Mouse (Mus musculus) spleen, postnatal 10 days (tissue): ENCODE results near the gene Hfe2.

Source experiments
- DNase-seq, 2 experiments: peaks; one replicate each; pipeline ENCODE4 v3.0.0; 2021 to 2022; ENCODE audit warnings: low spot score in 2 of 2

The Hfe2 gene

GRCm38 (mm10) chr3:96558668-96559196 lies 33.8 kb downstream of the Hfe2 start:
- DNase-seq, result no peak

DNA sequence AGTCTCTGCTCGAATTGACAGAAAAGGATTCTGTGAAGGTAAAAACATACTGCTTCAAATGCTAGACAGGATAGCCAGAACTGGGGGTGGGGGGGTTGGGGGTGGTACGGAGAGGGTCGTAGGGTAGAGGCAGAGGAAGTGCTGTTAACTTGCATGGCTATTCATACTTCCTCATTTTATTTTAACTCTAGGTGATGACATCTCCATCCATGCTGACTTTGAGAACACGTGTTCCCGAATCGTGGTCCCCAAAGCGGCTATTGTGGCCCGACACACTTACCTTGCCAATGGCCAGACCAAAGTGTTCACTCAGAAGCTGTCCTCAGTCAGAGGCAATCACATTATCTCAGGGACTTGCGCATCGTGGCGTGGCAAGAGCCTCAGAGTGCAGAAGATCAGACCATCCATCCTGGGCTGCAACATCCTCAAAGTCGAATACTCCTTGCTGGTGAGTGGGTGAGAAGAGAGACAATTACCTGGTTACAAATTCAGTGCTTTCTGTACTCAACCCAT lies 34.5 kb downstream of the Hfe2 start:
- DNase-seq, result peak in 1 of 2 experiments; percentile 47

GRCm38 (mm10) chr3:96559911-96560850 lies 35.2 kb downstream of the Hfe2 start:
- DNase-seq, result no peak

GRCm38 (mm10) chr3:96560881-96561668 lies 36.1 kb downstream of the Hfe2 start:
- no peak for DNase-seq

DNA sequence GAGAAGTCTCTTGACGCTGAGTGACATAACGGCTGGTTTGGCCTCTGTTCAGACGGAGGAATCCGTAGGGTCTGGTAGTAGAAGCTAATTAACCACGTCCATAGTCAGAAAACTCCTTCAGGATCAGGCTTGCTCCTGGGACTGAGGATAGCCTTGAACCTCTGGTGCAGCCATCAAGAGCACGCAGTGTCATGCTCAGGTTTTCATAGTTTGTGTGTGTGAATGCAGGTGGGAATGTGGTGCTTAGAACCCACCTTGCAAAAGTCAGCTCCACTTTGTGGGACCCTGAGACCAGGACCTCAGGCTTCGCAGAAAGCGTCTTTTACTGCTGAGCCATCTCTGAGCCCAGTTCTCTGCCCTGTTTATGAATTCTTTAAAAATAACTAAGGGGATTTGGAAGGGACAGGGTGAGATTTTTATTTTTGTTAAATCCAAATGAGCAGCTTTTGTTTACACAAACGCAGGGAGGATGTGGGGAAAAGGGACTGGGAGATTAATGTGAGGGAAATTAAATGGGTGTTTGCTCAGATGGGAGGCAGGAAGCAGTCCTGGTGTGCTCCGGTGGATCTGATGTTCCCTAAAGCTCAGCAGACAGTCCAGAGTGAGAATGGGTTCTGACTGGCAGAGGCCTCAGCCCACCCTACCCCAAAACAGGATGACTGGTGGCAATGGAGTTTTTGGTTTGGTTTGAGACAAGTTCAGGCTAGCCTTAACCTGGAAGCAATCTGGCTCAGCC lies 37.1 kb downstream of the Hfe2 start:
- DNase-seq, result no peak

DNA sequence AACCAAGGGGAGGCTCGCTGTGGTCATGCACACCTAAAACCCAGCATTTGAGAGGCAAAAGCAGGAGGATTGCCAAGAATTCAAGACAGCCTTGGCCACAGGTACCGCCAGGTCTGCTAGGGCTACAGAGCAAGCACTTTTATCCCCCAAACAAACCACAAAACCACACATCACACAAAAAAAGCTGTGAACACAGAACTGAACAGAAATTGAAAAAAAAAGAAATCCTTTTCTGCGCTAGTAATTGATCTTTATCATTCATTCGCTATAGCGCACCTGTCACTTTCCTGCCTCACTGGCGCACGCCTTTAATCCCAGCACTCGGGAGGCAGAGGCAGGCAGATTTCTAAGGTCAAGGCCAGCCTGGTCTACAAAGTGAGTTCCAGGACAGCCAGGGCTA lies 38.3 kb downstream of the Hfe2 start:
- no peak for DNase-seq

DNA sequence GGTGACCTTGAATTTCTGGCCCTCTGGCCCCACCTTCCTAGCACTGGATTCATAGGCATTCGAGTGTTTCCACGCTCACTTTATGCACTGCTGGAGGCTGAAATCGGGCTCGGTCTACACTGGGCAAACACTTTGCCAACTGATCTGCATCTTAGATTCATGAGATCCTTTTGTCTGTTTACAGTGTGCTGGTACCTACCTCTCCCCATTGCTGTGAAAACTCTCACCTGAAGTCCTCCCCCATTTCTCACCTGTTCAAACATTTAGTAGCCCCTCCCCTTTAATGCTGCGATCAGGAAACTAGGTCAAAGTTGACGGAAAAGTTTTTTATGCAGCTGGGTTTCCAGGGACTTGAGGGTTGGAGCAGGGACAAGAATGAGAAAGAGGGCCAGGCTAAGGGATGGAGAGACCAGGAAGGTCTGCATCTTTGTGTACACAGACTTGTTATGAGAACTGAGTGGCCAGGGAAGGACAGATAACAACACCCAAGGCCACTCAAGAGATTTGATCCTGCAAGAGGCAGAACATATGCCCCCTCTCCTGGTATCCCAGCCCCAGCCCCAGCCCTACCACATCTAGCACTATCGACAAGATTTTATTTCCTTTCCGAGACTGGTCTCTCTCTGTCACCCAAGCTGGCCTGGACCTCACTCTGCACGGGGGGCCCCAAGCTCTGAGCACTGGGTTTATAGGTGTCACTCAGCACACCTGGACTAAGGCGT lies 39.1 kb downstream of the Hfe2 start:
- no peak for DNase-seq

DNA sequence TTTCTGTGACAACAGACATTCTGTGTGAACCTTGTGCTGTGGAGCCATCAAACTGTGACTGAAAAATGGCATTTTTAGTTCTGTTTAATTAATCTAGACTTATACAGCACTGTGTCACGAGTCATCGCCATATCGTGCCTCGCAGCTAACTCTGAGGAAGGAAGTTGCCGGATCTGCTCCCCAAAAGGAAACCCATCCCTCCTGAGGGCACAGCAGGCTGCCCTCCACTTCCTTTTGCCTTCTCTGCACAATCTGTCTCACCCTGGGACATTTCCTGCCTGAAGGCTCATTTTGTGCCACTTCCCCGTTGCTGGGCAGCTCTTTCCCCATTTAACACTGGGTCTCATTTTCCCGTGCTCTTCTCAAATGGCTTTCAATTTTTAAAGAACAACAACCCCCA lies 39.7 kb downstream of the Hfe2 start:
- peak in 1 of 2 experiments; percentile 53 for DNase-seq

DNA sequence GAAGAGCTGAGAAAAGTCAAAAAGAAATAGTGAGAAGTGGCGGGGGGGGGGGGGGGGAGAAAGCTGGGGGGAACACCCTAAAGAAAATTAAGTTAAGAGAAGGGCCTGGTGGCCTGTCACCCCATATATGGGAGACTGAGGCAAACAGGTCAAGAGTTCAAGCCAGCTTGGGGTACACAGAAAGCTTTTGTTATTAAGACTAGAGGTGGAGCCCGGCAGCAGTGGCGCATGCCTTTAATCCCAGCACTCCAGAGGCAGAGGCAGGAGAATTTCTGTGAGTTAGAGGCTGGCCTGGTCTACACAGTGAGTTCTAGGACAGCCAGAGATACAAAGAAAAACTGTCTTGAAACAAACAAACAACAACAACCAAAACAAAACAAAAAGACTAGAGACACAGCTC lies 40.1 kb downstream of the Hfe2 start:
- no peak for DNase-seq

DNA sequence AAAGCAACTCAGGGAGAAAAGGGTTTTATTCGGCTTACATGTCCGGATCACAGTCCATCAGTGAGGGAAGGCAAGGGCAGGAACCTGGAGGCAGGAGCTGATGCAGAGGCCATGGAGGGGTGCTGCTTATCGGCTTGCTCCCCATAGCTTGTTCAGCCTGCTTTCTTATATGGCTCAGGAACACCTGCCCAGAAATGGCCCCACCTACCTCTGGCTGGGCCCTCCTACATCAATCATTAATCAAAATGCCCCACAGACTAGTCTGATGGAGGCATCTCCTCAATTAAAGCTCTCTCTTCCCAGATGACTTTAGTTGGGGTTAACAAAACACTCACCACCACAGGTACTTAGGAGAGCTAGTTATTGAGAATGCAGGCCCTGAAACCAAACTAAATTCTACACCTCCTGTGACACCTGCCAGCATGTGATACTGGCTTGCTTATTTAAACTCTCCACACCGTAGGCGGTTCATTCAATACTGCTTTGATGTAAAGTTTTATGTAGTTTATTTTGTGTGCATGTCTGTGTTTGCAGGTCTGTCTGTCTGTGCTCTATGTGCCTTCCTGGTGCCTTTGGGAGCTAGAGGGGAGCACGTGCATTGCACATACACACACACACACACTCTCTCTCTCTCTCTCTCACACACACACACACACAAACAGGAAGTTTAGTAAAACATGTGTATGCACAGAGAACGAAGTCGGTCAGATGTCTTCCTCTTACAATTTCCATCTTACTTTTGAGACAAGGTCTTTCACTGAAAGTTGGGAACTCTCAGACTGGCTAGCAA lies 41.9 kb downstream of the Hfe2 start:
- DNase-seq, result no peak

DNA sequence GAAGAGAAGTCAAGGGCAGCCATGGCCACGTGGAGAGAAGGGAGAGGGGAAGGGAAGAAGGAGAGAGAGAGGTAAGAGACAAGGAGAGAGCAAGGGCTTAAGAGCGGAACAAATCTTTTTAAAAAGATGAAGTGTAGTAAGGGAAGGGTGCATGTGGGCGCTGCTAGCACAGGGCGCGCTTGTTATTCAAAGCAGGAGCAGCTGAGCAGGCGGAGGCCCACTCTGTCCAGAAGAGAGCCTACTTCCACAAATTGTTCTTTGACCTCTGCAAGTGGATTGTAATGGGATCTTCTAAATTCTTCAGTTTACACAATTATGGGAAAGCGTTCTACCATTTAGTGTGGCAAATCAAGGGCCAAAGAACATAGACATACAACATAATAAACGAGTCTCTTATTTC lies 43.6 kb downstream of the Hfe2 start:
- DNase-seq, result no peak

GRCm38 (mm10) chr3:96569506-96569905 lies 44.5 kb downstream of the Hfe2 start:
- DNase-seq, result no peak

GRCm38 (mm10) chr3:96569966-96570605 lies 45.1 kb downstream of the Hfe2 start:
- no peak for DNase-seq

DNA sequence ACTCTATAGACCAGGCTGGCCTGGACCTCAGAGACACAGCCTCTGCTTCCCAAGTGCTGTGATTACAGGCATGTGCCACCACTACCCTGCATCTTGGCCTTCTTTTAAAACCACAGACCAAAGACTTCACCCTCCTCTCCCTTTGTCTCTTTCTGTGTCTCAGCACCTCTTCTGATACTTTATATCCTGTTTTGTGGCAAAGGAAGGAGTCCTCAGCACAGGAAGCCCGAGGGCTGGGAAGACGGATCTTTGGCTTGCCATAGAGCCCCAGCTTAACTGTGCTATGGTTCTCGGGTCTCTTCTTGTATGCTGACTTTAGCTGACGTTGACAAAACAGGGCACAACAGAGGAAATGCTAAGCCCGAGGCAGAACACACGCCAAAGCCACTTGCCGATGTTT lies 45.7 kb downstream of the Hfe2 start:
- no peak for DNase-seq

DNA sequence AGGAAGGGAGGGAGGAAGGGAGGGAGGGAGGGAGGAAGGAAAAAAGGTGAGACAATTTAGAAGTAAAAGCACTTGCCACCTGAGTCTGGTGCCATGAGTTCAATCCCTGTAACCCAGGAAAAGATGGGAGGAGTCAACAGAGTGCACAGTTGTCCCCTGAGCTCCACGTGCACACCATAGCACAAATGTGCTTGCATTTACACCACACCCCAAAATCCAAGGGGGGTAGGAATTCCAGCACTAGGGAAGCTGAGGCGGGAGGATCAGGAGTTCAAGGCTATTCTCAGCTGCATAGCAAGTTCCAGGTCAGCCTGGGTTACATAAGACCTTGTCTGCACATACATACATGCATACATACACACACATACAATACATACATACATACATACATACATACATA lies 46.4 kb downstream of the Hfe2 start:
- no peak for DNase-seq

DNA sequence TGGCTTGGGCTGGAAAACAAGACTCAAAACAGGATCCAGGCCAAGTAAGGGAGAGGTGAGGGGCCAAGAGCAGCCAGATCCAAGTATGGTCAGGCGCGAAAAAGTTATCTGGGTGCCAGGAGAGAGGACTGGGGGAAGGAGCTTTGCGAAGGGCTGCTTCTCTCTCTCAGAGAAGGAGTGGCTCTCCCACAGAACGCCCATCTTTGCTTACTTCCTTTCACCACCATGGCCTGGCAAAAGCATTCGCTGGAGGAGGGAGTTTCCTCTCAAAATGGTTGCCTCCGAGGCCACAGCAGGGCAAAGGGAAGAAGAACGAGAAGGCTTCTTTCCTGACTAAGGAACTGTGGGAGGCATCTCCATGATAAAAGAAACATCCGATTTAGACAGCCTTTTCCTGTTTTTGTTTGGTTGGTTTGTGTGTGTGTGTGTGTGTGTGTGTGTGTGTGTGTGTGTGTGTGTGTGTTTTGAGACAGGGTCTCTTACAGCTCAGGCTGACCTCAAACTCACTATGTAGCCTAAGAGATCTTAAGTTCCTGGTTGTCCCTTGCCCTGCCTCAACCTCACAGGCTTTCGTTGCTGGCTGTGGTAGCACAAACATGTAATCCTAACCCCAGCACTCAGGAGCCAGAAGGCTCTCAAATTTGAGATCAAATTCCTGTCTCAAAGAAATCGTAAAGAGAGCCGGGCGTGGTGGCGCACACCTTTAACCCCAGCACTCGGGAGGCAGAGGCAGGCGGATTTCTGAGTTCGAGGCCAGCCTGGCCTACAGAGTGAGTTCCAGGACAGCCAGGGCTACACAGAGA lies 47.1 kb downstream of the Hfe2 start:
- no peak for DNase-seq

DNA sequence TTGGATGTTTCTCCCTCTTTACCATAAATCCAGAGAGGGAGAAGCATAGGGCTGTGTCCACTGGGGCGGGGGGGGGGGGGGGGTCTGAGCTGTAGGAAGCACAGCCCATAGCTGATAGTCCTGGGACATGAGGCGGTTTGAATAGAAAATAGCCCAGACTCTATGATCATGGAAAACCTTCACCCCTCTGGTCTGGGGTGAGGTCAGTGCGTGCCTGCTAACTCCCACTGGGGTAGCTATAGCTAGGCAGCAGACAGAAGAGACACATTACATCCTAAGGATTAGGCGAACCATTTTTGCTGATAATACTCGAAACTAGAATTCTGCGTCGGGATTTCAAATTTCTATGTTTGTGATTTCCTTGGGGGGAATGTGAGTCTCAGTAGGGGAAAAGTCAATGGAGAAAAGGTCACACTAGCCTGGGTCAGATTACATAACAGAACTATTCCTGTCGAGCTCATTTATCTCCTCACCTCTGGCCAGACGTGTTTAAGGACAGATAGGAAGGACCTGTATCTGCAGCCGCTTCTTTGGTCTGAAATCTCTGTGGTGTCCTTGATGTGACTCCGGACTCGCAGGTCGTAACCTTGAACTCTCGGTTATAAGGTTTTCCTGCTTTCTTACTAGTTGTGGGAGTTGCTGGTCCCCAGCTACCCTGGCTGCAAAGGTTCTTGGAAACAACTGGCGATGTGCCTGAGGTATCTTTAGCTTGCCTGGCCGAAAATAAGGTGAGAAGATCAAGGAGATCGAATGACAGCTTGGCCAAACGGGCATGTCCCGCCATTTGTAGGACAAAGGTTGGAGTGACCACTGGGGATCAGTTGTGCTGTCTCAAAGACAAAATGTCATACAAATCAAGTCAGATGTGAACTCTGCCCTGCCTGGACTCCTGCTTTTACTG lies 48.9 kb downstream of the Hfe2 start:
- no peak for DNase-seq
